Mouse (Mus musculus) liver, embryonic 12.5 days (tissue): ENCODE results near the gene Gpbar1. TPM values are rescaled to one million over a fixed set of nuclear protein-coding genes. Genes with fewer than 3 reads are reported as not detected.
A peak's percentile ranks its signal among the peaks of the same experiment; 100 is the strongest.

Experiments used
- ATAC-seq: fragments of 200-750 bp; cut with Nextera tagmentation; 2 replicates; pipeline ENCODE4 v1.8.0; 2017; ENCODE audit warnings: moderate number of reproducible peaks, mild to moderate bottlenecking, moderate library complexity
- H3K27ac ChIP-seq: fragments of 300-500 bp; sonication (generic); 2 replicates; pipeline ENCODE4 v1.5.1; 2016; ENCODE audit warnings: mild to moderate bottlenecking
- H3K27me3 ChIP-seq: fragments of 300-500 bp; sonication (generic); replicated peaks from 2 replicates; pipeline ENCODE4 v1.6.1; 2016; ENCODE audit warnings: mild to moderate bottlenecking, moderate library complexity
- H3K36me3 ChIP-seq: fragments of 300-500 bp; sonication (generic); 2 replicates; pipeline ENCODE4 v1.6.1; 2016; ENCODE audit warnings: mild to moderate bottlenecking, moderate library complexity
- H3K4me1 ChIP-seq: fragments of 300-500 bp; sonication (generic); 2 replicates; pipeline ENCODE4 v1.6.1; 2016
- H3K4me2 ChIP-seq: fragments of 300-500 bp; sonication (generic); 2 replicates; pipeline ENCODE4 v1.6.1; 2016; ENCODE audit warnings: mild to moderate bottlenecking, moderate library complexity
- H3K4me3 ChIP-seq: fragments of 300-500 bp; sonication (generic); 2 replicates; pipeline ENCODE4 v1.5.1; 2016; ENCODE audit warnings: mild to moderate bottlenecking, moderate library complexity
- H3K9ac ChIP-seq: fragments of 300-500 bp; sonication (generic); 2 replicates; pipeline ENCODE4 v1.6.1; 2016; ENCODE audit warnings: mild to moderate bottlenecking, moderate library complexity
- H3K9me3 ChIP-seq: fragments of 300-500 bp; sonication (generic); replicated peaks from 2 replicates; pipeline ENCODE4 v1.6.1; 2016; ENCODE audit warnings: mild to moderate bottlenecking, moderate library complexity
- WGBS: fragments of 180-500 bp; shearing (Covaris S2); methylation state at CpG from one replicate; pipeline ENCODE4 v1.1.7; 2016; ENCODE audit not compliant: insufficient replicate concordance; 5-methylcytosine and 5-hydroxymethylcytosine counted together
- polyA plus RNA-seq: library from polyadenylated mRNA; unstranded; fragments of >200 nt; fragmentation: Nextera tagmentation; extraction: Ambion mirVana; gene quantifications from 2 replicates; pipeline ENCODE4 v1.2.1, GENCODE M21; 2016

Gpbar1 gene
- polyA plus RNA-seq, 1 experiment from 2014 or later = 1.2 TPM

GRCm38 (mm10) chr1:74289740-74290139, 11.4 kb downstream of the Gpbar1 start:
- H3K4me3 ChIP-seq = no peak overlapping the region
- H3K9ac ChIP-seq = no peak overlapping the region
- WGBS = 72% methylated on average over 2 of the region's 2 CpGs
- H3K27ac ChIP-seq = 0 out of 2 replicates have a peak overlapping the region, but pooled peaks have one; percentile 18
- peaks cover 70% of the 10 kb centered on the region for H3K36me3 ChIP-seq
- H3K9me3 ChIP-seq = no peaks in the 10 kb centered on the region
- peaks cover 70% of the 10 kb centered on the region for H3K4me1 ChIP-seq
- ATAC-seq = no peak
- no peaks in the 10 kb centered on the region for H3K27me3 ChIP-seq
- H3K4me2 ChIP-seq = no peak overlapping the region

GRCm38 (mm10) chr1:74290141-74290540, 11.8 kb downstream of the Gpbar1 start:
- 85% methylated on average over 5 of the region's 5 CpGs for WGBS
- Histone ChIP-seq H3K27ac (0 out of 2 replicates have a peak overlapping the region, but pooled peaks have one; percentile 18), H3K36me3 (peaks cover 71% of the 10 kb centered on the region), H3K27me3 (no peaks in the 10 kb centered on the region), H3K4me1 (peaks cover 74% of the 10 kb centered on the region), H3K9ac (no peak overlapping the region), H3K4me3 (no peak overlapping the region), H3K9me3 (no peaks in the 10 kb centered on the region), H3K4me2 (no peak overlapping the region)
- ATAC-seq = no peak

- Histone ChIP-seq H3K4me1 (peaks cover 79% of the 10 kb centered on the region), H3K4me2 (no peak overlapping the region), H3K36me3 (peaks cover 66% of the 10 kb centered on the region), H3K27me3 (no peaks in the 10 kb centered on the region), H3K27ac (0 out of 2 replicates have a peak overlapping the region, but pooled peaks have one; percentile 23), H3K9me3 (no peaks in the 10 kb centered on the region), H3K9ac (no peak overlapping the region), H3K4me3 (no peak overlapping the region)
- WGBS = 83% methylated on average over 11 of the region's 11 CpGs
- ATAC-seq = no peak
These were observed 14.1 kb downstream of the Gpbar1 start for GRCm38 (mm10) chr1:74292331-74293020.

GRCm38 (mm10) chr1:74293306-74293960, 15.1 kb downstream of the Gpbar1 start:
- Histone ChIP-seq H3K9ac (no peak overlapping the region), H3K4me2 (no peak overlapping the region), H3K27me3 (no peaks in the 10 kb centered on the region), H3K27ac (0 out of 2 replicates have a peak overlapping the region, but pooled peaks have one; percentile 23), H3K9me3 (no peaks in the 10 kb centered on the region), H3K4me1 (peaks cover 80% of the 10 kb centered on the region), H3K4me3 (no peak overlapping the region), H3K36me3 (peaks cover 63% of the 10 kb centered on the region)
- WGBS = 77% methylated on average over 8 of the region's 8 CpGs
- no peak for ATAC-seq

GRCm38 (mm10) chr1:74294090-74294643, 15.8 kb downstream of the Gpbar1 start:
- WGBS = 85% methylated on average over 3 of the region's 3 CpGs
- Histone ChIP-seq H3K36me3 (peaks cover 55% of the 10 kb centered on the region), H3K4me2 (no peak overlapping the region), H3K27ac (peak overlapping the region; percentile 99), H3K9ac (no peak overlapping the region; the same call in 1 of the 2 replicates), H3K27me3 (no peaks in the 10 kb centered on the region), H3K9me3 (no peaks in the 10 kb centered on the region), H3K4me3 (no peak overlapping the region), H3K4me1 (peaks cover 80% of the 10 kb centered on the region)
- no peak for ATAC-seq

- H3K4me2 ChIP-seq = peak overlapping the region; percentile 87
- peaks cover 48% of the 10 kb centered on the region for H3K36me3 ChIP-seq
- no peak for ATAC-seq
- peak overlapping the region; percentile 78 for H3K9ac ChIP-seq
- H3K27ac ChIP-seq = peak overlapping the region; percentile 99
- peak overlapping the region; percentile 62 for H3K4me3 ChIP-seq
- H3K9me3 ChIP-seq = no peaks in the 10 kb centered on the region
- WGBS = 57% methylated on average over 6 of the region's 6 CpGs
- no peaks in the 10 kb centered on the region for H3K27me3 ChIP-seq
- H3K4me1 ChIP-seq = peaks cover 80% of the 10 kb centered on the region
These were observed 16.5 kb downstream of the Gpbar1 start for GRCm38 (mm10) chr1:74294733-74295455.

GRCm38 (mm10) chr1:74295456-74296171, 17.3 kb downstream of the Gpbar1 start:
- H3K27me3 ChIP-seq = no peaks in the 10 kb centered on the region
- WGBS = 14% methylated on average over 9 of the region's 9 CpGs
- H3K27ac ChIP-seq = peak overlapping the region; percentile 99
- H3K36me3 ChIP-seq = peaks cover 41% of the 10 kb centered on the region
- peak overlapping the region; percentile 62 for H3K4me3 ChIP-seq
- peak overlapping the region; percentile 87 for H3K4me2 ChIP-seq
- no peaks in the 10 kb centered on the region for H3K9me3 ChIP-seq
- ATAC-seq = peak; percentile 97
- peaks cover 80% of the 10 kb centered on the region for H3K4me1 ChIP-seq
- H3K9ac ChIP-seq = peak overlapping the region; percentile 78

- peaks cover 83% of the 10 kb centered on the region for H3K4me1 ChIP-seq
- peaks cover 32% of the 10 kb centered on the region for H3K36me3 ChIP-seq
- H3K9ac ChIP-seq = peak overlapping the region; percentile 78
- no peaks in the 10 kb centered on the region for H3K9me3 ChIP-seq
- no peak for ATAC-seq
- 54% methylated on average over 6 of the region's 6 CpGs for WGBS
- H3K27me3 ChIP-seq = no peaks in the 10 kb centered on the region
- peak overlapping the region; percentile 99 for H3K27ac ChIP-seq
- H3K4me2 ChIP-seq = peak overlapping the region; percentile 87
- H3K4me3 ChIP-seq = peak overlapping the region; percentile 62
These were observed 18.1 kb downstream of the Gpbar1 start for GRCm38 (mm10) chr1:74296477-74296876.

GRCm38 (mm10) chr1:74297269-74297668, 18.9 kb downstream of the Gpbar1 start:
- WGBS = 42% methylated on average over 3 of the region's 3 CpGs
- Histone ChIP-seq H3K4me3 (peak overlapping the region; percentile 62; the same call in 1 of the 2 replicates), H3K27me3 (no peaks in the 10 kb centered on the region), H3K9ac (peak overlapping the region; percentile 78; the same call in 1 of the 2 replicates), H3K27ac (peak overlapping the region; percentile 99), H3K36me3 (peaks cover 24% of the 10 kb centered on the region), H3K9me3 (no peaks in the 10 kb centered on the region), H3K4me2 (peak overlapping the region; percentile 87), H3K4me1 (peaks cover 90% of the 10 kb centered on the region)
- ATAC-seq = no peak

- H3K36me3 ChIP-seq = peaks cover 15% of the 10 kb centered on the region
- H3K4me3 ChIP-seq = no peak overlapping the region
- H3K4me2 ChIP-seq = no peak overlapping the region
- H3K9me3 ChIP-seq = no peaks in the 10 kb centered on the region
- H3K9ac ChIP-seq = no peak overlapping the region
- H3K27ac ChIP-seq = peak overlapping the region; percentile 99; the same call in 1 of the 2 replicates
- H3K4me1 ChIP-seq = peaks cover 98% of the 10 kb centered on the region
- no peaks in the 10 kb centered on the region for H3K27me3 ChIP-seq
- 82% methylated on average over 5 of the region's 5 CpGs for WGBS
- ATAC-seq = no peak
These were observed 19.9 kb downstream of the Gpbar1 start for GRCm38 (mm10) chr1:74298157-74298750.

- H3K4me2 ChIP-seq = no peak overlapping the region
- no peak for ATAC-seq
- no peak overlapping the region for H3K27ac ChIP-seq
- peaks cover 96% of the 10 kb centered on the region for H3K4me1 ChIP-seq
- H3K4me3 ChIP-seq = no peak overlapping the region
- no peaks in the 10 kb centered on the region for H3K9me3 ChIP-seq
- peaks cover 8% of the 10 kb centered on the region for H3K36me3 ChIP-seq
- 74% methylated on average over 5 of the region's 5 CpGs for WGBS
- no peaks in the 10 kb centered on the region for H3K27me3 ChIP-seq
- peak overlapping the region; percentile 31; the same call in 1 of the 2 replicates for H3K9ac ChIP-seq
These were observed 20.6 kb downstream of the Gpbar1 start for GRCm38 (mm10) chr1:74298996-74299395.
